Mouse (Mus musculus): ENCODE data around the gene Bod1.

The Bod1 gene

DNA sequence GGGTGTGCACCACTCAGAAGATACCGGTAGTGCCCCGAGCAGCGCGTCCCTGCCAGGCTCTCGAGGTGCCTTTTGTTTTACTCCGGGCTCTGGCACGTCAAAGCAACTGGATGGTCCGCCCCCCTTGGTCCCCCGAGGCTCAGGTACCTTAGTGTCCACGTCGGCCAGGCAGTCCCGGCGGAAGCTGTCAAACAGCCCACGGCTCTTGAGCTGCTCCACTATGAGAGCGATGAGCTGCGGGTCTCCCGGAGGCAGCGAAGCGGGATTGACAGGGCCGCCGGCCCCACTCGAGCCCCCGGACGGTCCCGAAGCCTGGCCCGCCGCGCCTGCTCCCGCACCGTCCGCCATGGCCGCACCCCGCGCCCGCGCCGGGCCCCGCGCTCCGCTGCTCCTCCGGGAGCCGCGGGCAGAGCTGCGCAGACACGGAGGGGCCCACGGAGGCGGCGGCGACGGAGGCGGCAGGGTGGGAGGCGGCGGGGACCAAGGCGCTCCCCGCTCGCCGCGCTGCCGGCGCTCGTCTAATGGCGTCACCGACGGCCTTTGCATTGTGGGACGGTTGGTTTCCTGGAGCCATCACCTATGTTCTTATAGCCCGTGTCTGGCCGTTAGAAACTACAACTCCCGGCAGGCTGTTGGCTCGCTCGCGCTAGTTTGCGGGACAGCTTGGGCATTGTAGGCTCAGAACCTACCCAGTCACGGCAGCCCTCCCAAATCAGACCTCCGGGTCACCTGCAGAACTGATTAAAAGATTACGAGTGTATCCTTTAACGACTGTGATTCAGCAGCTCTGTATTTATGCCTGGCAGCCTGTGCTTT is at the start of gene Bod1:
Bod1 (minus strand) TSS at position 532 of the 816 bp plus-strand sequence.
- peak; percentile 93 to 97 for DNase-seq

DNA sequence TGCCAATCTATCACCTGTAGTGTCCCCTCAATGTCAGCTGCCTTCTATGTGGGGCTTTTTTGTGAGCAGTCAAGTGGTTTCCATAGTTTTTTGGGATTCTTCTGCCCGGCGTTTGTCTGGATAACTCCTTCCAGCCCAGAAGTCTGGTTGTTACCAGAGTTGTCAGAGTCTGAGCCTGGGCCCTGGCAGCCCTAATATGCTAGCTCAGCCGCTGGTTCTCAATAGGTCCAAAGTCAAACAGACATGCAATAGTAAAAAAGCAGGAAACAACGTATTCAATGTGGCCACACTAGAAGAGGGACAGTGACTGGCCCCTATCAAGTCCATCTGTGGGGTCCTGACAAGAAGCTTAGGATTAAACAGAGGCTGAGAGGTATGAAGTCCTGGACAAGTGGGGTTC is 47.4 kb upstream of the Bod1 start:
- peak in 1 of 2 experiments; percentile 57 for DNase-seq

DNA sequence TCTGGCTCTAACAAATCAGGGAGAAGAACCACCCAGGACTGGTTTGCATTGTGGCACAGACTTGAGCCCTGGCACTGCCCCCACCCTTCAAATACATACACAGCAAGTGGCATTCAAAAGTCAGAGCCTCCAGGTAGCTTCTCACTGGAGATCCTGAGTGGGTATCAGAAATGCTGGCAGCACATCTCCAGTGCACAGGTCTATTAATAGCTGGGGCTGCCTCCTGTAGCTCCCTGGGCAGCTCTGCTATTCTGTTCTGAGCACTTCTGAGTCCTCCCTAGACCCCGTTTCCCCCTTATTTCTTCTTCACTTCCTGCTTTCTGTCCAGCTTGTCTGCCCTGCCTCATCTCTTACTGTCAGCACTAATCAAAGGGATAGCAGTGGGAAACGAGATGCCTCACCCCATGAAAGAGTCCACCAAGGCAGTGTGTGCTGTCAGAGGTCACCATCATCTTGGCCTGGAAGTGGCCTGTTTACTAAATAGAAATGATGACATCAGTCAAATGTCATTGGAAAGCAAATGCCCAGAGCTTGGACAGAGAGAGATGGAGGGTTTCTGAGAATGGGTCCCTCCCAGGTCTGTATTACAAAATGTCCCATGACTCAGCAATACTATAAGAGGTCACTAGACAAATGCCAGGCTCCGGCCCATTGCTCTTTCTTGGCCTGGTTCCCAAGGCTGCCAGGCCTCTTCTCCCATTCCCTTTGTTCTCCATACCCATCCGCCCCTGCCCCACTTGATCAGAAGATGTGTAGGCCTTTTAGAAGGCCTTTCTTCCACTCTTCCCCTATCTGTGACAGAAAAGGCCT is 46.4 kb upstream of the Bod1 start:
- DNase-seq: peak; percentile 57 to 75

DNA sequence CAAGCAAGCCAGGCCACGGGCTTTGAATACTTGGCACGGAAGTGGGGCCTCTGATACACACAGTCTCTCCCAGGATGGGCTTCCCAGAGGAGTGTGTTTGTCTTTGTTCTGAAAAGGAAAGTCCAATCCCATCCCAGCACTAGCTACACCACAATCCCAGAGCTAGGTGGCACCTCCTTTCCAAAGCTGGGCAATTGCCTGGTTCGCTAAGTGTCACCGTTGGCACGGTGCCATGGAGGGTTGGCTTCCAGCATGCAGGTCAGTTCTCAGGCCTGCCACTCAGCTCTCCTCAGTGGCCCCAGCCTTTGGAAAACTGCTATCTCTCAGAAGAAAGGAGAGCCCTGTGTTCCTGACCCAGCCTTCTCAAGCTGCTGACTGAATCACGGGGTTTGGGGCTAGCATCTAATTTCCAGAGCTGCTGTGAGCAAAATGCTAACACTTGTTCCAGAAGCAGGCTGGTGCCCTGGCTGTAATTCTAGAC is 42.0 kb upstream of the Bod1 start:
- DNase-seq: peak; percentile 88 to 93

DNA sequence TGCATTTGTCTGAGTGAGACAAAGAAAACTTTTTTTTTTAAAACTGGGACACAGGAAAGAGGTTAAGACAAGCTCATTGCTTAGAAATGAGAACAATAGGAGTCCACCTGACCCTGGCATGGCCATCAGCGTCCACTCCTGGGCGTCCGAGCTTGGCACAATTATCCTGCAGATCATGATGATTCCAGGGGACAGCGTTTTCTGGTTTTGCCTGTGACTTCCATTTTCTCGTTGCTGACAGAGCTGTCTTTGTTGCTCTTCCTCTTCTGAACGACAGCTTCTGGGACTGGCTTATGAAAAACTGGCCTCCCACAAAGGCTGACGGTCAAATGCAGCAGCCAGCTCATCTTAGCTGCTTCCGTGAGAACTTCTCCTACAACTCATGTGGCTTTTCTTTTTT is 41.4 kb upstream of the Bod1 start:
- DNase-seq: no peak

DNA sequence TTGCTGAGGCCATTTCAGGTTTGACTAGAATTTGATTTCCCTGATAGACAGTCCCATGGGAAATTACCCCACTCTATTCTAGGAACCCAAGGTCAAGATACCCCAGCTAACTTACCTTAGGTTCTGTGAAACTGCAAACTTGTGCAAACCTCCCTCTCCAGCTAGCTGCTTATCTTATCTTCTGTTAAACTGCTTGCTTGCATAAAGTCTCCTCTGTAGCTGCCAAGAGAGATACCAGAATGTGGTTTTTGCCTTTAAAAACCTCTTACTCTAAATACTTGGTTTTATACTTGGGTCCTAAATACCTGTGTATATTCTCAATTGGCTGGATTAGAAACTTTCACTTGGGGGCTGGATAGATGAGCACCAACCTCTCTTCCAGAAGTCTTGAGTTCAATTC is 36.1 kb upstream of the Bod1 start:
- DNase-seq: no peak

DNA sequence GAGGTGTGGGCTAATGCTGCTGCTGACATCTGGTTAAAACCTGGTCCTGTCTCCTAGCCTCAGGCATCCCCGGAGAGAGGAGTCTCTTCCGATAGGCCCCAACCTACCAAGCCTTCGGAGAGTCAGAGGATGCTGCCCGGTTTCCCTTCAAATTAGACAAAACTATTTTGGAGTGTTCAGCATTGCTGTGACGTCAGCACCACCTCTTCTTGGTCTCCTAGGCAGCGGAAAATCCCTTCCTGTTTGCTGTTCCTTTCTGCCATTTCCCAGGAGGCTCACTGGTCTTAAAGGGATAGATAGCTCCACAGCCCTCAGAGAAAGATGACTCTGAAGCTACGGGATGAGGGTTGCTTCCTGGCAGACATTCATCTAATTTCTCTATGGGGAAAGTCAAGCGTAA is 31.5 kb upstream of the Bod1 start:
- peak; percentile 32 to 51 for DNase-seq

DNA sequence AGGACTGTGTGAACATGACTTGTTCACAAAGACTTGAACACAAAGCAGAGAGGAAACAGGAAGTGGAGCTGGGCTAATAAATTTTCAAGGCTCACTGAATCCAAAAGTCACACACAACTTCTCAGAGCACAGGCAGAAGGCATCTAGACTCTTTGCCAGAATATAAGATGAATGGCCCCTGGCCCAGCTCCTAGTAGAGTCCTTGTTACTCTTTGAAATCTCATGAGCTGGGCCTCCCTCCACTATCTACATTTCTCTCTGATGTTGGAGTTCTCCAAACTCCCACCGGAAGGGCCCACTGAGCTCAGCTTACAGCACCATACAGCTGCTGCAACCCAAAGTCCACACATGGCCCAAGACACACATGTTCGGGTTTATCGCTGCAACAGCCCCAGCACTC is 30.2 kb upstream of the Bod1 start:
- no peak for DNase-seq

DNA sequence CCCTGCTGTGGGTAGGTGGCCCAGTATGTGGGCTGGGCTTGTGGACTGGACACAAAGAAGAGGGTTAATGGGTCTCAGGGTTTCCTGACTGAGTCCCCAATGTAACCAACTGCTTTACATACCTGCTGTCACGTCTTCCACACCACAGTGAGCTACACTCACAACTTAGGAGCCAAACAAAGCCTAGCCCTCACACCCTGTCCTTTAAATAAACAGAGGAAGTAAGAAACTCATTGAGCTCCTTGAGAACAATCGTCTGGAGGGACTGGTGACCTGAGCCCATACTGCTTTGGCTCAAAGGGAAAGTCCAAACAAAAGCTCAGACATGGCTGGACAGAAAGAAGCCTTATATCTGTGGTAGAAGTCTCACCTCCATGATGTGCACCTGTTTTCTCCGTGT is 27.8 kb upstream of the Bod1 start:
- no peak for DNase-seq

DNA sequence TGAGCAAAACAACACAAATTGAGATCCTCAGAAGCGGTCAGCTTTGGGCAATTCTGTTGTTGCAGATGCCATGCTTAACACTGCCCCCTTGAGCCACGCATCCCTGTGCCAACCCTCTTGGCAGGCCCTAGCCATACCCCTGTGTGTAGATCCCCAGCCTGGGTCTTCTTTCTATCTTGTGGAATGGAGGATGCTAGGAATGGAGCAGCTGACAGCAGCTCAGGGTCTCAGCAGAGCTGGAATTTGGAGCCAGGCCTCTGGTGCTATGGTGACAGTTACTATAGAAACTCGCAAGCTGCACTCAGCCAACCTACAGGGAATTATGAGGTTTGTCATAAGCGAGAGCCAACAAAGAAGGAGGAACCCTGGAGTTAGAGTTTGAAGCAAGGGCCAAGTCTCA is 23.1 kb upstream of the Bod1 start:
- no peak for DNase-seq

DNA sequence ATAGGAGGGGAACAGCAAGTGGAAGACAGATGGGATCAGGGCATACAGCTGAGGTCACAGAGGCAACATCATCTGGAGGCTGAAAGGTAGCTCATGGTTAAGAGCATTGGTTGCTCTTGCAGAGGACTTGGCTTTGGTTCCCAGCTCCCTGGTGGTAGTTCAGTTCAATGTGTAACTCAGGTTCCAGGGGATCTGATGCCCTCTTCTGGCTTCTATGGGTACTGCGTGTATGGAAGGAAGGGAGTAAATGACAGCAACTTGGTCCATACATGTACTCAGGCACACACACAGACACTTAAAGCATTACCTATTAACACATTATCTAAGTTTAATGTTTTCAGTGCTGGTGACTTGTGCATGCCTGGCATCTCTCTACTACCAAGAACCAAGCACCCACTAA is 22.4 kb upstream of the Bod1 start:
- DNase-seq: no peak

DNA sequence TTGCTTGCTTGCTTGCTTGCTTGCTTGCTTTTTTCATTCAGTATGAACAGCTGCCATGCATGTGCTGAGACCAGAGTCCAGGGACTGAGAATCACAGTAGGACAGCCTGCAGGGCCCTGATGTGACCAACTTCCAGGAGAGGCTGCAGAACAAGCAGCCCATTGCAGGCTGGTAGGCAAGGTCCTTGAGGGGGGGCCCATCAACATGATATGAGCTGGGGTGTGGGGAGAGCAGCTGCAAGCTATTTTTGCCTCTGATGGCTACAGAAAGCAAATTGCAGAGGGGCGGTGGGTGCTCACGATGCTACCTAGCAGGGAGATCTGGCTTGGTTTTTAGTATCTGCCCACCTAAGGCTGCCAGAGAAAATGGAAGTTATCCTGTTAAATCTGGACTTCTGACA is 21.6 kb upstream of the Bod1 start:
- DNase-seq: no peak

DNA sequence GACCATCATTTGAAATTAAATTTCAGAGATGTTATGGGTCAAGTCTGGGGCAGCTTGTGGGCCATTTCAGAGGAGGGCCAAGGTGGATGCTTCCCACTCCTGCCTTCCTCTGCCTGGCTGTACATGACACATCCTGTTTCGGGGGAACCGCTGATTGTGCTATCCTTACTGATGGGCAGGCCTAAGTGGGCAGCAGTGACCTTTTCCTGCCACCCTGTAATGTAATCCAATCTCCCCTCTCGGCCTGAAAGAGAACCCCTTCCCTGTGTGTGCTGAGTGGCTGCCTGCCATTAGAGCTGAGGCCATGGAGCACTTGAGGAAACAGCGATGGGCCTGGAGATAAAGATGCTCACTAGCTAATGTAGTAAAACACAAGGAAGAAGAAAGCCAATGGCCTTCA is 17.3 kb upstream of the Bod1 start:
- no peak for DNase-seq

DNA sequence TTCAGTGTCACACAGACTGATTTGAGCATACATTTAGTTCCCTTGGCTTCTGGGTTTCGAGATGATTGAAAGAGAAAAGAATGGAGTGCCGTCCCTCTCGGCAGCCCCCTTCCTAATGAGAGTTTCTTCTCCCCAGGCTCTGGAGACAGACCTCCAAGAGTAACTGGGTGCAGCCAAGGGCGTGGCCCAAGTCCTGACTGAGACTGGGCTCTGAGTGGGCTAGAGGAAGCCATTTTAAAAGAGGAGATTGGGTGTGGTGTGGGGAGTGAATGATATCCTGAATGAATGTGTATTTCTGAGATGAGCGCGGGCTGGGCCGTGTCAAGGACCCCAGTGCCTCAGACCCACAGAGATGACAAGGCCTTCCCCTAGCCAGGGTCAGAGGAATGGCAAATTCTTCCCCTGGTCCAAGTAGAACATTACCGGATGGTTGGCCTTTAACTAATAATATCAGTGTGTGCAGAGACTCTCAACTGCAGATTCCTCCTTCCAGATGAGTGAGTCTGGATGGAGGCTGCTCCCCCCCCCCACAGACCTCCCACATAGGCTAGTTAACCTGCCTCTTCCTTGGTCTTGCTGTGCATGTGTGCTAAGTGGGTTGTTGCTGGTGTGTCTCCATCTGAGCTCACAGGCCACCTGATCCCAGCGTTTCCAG is 13.4 kb upstream of the Bod1 start:
- peak; percentile 35 to 53 for DNase-seq

DNA sequence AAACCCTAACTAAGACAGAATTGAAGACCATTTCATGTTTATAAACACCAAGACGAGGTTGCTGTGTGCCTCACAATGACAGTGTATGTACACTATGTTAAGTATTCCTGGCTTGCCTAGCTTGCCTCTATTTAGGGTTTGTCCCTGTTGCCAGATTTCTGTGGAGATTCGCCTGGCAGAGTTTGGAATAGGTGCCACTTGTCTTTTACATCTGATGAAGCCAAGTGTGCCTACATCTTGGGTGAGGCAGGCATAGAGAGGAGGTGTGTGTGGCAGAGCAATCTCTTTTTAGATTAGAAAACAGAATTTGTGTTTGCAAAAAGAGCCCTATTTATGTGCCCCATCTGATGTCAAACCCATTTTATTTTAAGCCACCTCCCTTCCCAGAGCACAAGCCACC is 12.4 kb upstream of the Bod1 start:
- DNase-seq: no peak

DNA sequence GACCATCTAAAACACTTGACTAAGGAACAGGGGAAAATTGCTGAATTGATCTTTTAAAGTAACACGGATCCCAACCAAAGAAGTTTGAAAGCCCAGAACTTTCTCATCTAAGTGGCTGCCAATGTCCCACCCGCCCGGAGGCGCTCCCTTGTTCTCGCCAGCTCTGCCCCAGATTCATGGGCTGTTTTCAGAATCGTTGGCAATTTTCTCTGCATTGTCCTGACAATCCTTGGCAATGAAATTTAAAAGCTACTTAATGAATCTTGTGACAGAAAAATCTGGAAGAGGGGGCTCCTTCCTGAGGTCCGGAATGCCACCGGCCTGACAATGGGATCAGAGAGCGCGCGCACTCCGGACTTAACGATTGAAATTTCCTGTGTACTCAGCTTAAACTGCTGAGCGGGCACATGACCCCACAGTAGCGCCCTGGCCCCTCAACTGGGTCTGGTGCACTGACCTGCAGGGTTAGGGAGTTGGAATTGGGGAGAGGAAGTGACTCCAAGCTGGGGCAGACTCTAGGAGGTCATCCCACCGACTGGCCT is 8.2 kb upstream of the Bod1 start:
- DNase-seq: peak; percentile 36 to 61

DNA sequence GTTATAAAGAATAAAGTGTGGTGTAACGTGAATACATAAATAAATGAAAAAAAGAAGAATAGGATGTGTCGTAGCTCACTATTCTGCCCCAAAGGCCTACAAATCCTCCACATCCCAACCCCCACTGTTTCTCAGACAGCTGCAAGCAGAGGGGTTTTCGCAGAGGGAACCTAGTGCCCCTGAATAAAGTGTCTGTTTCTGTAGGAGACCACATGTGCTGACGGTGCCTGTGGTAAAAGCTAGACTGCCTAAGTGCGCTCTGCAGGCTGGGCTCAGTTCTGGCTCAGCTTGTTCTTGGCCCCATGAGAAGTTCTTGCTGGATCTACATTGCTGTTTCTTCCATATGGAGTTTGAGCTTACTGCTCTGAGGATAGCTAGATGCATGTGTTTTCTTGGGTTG is 5.6 kb upstream of the Bod1 start:
- no peak for DNase-seq

DNA sequence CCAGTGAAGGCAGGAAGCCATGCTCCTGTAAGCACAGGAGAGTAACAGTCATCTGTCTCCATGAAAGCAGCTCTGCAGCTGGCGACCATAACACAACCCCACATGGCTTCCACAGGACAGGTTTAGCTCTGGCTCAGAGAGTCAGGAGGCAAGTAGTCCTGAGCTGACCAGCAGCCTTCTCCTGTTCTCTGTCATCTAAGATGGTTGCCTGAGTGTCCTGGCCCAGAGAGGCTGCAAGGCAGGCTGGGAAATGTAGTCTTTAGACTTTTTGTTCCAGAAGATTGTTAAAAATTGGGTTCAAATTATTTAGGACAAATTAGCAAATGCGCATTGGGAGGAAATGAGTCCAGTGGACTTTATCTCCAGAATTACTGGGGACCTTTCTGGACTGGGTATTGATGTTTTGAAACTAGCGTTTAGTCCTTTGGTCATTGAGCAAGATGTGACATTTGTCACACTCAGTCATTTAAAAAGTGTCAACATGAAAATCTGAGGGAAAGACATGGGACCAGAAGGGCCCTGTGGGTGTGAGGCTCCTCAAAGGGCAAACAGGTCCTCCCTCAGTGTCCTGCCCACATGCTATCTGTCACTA is 5.1 kb upstream of the Bod1 start:
- no peak for DNase-seq

DNA sequence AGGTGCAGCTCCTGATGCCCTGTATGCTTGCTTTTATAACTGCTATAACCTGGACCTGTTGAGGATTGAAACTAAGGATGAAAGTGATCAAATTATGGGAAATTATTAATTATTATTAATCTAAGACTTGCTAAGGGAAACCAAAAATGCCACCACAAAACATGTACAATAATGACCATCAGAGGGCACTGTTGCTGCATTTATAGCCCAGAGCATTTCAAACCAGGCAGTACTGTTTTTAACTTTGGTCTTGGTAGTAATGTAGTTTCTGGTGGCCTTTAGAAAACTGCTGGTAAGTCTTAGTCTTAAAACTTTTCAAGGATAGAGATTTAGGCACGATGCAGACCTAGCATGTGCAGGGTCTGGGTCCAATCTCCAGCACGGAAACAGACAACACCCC is 3.7 kb upstream of the Bod1 start:
- peak in 1 of 2 experiments; percentile 67 for DNase-seq

DNA sequence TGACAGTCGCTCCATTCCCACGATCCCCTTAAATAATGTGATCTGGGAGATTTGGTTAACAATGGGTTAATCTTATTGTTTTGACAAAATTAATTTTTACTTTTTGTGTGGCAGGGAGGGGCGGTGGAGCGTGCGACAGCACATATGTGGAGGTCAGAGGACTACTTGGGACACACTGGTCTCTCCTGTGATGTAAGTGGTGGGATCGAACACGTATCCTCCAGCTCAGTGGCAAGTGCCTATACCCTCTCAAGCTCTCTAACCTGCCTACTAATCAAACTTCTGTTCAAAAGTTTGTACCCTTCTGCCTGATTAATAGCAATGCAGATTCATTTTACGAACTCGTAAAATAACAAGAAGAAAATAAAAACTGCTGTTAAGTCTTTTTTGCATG is 482 bp upstream of the Bod1 start:
- no peak for DNase-seq

DNA sequence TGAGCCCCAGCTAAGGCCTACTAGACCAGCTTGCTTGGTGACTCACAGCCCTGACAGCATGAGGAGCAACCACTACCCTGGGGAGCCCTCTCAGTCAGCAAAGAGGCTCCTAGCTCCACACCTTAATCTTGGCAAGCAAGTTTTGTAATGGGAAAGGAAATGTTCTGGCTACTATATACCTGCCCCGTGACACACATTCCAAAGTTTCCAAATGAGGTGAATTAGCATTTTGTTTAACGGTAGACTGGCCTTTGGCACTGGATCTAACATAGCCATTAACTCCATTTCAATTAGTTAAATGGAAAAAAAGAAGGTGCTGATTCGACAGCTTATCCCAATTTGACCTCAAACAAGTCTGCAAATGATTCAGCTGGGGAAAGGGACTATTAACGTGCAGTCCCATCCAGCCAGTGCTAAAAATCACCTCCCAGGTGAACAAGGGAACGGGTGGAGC is 1.2 kb downstream of the Bod1 start:
- DNase-seq: peak; percentile 69 to 82

DNA sequence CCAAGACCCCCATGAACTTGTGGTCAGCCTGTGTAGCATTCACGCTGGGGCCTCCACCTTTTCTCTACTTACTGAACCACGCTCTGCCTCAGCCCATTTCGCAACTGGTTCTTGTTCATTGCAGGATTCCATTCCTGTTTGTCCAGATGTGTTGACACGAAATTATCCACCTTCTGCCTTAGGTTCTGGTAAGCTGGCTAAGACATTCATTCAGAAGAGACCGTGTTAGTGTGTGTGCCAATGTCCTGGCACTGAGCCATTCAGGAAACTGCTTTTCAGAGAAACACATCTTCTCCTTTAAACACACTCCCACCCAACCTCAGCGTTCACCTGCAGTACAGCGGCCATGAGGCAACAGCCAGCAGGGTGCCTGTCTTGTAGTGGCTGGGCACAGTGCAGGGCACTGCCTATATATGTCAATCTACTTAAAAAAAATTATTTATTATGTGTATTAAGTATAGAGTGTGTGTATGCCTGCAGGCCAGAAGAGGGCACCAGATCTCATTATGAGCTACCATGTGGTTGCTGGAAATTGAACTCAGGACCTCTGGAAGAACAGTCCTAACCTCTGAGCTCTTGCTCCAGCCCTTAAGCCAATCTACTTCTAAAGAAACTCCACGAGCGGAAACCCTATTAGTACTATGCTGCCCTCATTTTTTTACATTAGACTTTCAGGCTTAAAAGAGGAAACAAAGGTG is 2.4 kb downstream of the Bod1 start:
- peak in 1 of 2 experiments; percentile 34 for DNase-seq
